Mouse (Mus musculus): ENCODE measurements at regions not wholly inside any gene's neighbourhood (a gene's known extent, or its start where the extent isn't known, plus 50 kb on each side); places are given as distances from the start of the nearest gene placed in this dataset.
"Not testable (repeated sequence)": the region's sequence is repeated elsewhere in the genome, so short reads cannot be mapped to it uniquely, and the experiment has no call there.

DNA sequence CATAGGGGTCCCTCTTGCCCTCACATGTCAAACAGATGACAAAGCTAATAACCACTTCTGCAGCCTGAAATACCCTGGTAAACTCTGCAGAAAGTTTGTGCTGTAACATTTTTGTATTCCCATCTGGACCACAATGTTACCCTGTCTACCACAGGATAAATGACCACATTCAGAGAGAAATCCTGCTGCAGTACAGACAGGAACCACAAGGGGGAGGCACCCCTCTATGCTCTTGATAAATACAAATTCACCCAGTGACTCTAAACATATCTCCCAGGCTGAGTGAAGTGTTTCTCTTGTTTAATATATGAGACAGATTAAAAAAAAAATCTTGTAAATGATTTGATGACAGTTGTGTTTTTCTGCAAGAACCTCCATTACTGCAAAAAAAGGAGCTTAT is 853.6 kb upstream of the Olfr1507 start:
- in situ Hi-C loops (cut with MseI, MboI) = not testable (repeated sequence)

DNA sequence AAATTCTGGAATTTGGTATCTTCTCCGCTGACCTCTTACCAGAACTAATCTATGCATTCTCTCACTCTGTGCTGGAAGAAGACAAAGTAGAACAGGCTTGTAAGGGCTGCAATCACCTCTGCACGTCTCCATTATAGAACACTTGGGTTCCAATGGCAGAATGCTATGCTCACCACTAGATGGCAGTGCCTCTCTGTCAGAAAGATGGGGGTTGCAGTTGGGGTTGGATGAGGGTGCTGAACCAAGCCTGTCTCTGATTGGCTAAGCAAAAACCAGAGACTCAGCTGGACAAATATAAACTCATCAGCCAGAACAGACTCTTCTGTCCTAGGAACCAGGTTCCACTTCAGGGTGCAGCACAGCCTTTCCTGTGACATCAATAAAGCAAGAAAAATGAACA is 850.0 kb upstream of the Olfr1507 start:
- in situ Hi-C loops (cut with MseI, MboI) = not testable (repeated sequence)

DNA sequence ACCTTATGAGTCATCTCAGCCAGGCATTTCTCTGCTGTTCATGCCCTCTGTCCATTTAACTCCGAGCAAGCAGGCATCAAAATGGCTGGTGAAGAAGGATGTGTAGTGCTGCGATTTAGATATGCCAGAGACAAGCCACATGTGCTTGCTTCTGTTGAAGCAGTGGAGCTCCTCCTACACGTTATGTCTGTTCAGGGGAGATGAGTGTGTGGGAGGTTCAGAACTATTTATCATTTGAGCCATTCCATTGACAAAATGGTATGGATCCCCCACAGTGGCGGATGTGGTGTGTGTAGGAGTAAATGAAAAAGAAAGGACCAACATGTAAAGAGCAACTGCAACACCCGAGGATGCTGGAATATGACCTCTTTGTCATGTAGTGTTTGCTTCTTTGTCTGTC is 848.3 kb upstream of the Olfr1507 start:
- in situ Hi-C loops (cut with MseI, MboI) = not testable (repeated sequence)

DNA sequence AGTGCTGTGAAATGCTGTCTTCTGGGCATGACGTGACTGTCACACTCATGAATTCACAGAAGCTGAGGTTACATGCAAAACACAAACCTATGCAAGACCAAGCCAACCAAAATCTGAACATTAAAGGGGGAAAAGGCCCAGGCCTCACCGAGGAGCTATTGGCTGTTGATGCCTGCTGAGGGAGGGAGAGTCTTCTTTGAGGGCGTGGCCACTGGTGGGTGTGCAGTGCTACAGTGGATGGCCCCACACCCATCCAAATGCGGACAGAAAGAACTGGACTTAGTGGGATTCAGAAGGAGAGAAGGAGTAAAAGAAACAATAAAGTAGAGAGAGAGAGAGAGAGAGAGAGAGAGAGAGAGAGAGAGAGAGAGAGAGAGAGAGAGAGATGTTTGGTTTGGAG is 843.6 kb upstream of the Olfr1507 start:
- in situ Hi-C loops (cut with MseI, MboI) = not testable (repeated sequence)

DNA sequence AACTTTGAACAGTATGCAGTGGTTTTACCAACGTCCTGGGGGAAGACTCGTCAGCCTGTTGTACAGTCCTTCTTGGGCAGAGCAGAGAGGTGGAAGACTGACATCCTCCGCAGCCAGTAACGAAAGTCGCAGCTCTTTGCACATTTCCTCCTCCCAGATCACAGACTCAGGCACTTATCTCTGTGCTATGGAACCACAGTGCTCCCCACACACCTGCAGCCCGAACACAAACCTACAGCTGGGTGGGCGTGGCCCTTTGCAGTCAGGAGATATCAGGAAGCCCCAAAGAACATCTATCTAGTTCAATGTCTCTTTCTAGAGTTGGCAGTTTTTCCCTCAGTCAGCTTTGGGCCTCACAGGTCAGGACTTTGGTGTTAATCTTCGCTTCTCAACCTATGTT is 841.9 kb upstream of the Olfr1507 start:
- in situ Hi-C loops (cut with MseI, MboI) = not testable (repeated sequence)

DNA sequence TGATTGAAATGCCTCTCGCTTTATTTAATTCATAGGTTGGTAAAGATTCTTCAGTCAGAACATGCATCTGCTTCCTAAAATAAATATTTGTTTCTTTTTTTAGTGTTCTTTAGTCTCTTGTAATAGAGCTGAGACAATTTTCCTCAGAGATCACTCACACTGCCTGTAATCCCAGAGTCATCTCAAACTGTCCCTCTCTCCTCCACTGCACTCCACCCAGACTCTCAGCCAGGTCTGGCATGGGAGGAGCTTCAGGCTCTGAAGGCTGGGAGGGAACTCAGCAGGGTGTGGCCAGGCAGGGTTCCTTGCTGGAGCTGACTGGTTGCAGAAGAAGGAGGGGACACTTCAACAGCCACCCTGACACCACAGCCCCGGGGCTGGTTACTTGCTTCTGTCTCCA is 841.2 kb upstream of the Olfr1507 start:
- in situ Hi-C loops (cut with MseI, MboI) = not testable (repeated sequence)

DNA sequence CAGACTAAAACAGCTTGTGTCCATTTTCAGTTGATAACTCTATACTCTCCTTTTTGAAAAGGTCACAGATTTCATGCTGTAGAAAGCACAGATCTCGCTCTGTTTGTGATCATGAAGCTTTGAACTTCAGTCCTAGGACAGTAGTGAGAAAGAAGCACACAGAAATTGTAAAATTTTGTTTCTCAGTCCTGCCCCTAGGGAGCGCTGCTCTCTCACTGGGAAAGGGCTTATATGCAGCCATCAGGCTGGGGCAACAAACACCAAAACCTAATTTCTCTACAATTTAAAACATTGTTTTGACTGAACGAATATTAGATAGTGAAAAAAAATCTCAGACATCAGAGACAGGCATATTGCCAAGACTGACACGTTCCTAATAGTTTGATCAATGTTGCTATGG is 838.9 kb upstream of the Olfr1507 start:
- in situ Hi-C loops (cut with MseI, MboI) = not testable (repeated sequence)

DNA sequence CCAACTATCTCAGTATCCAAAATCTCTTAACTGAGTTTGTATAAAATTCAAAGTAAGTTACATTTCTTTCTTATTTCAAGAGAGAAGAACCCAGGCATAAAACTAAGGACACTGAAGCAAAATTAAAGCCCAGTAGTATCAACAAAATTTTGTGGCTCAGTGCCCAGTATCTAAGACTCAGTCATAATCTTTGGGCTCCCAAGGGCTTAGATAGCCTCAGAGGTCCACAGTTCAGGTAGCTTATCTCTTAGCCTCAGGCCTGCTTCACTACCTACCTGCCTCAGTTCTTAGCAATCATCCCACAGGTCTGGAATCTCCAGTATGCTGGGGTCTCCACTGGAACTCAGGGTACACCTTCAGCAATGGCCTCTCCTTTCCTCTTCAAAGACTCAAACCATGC is 835.6 kb upstream of the Olfr1507 start:
- in situ Hi-C loops (cut with MseI, MboI) = not testable (repeated sequence)

DNA sequence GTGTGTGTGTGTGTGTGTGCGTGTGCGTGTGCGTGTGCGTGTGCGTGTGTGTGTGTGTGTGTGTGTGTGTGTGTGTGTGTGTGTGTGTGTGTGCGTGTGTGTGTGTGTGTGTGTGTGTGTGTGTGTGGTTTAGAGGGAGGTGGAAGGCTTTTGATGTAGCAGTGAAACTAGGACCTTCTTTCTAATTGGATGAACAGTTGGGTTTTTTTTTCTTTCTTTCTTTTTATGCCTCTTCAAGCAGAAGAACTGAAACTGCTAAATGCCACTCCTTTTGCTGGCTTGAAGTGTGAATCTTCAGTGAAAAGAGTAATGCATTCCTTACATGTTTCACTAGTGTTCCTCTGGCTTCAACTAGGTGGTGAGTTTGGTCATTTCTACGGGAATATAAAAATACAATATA is 828.8 kb upstream of the Olfr1507 start:
- in situ Hi-C loops (cut with MseI, MboI) = not testable (repeated sequence)

DNA sequence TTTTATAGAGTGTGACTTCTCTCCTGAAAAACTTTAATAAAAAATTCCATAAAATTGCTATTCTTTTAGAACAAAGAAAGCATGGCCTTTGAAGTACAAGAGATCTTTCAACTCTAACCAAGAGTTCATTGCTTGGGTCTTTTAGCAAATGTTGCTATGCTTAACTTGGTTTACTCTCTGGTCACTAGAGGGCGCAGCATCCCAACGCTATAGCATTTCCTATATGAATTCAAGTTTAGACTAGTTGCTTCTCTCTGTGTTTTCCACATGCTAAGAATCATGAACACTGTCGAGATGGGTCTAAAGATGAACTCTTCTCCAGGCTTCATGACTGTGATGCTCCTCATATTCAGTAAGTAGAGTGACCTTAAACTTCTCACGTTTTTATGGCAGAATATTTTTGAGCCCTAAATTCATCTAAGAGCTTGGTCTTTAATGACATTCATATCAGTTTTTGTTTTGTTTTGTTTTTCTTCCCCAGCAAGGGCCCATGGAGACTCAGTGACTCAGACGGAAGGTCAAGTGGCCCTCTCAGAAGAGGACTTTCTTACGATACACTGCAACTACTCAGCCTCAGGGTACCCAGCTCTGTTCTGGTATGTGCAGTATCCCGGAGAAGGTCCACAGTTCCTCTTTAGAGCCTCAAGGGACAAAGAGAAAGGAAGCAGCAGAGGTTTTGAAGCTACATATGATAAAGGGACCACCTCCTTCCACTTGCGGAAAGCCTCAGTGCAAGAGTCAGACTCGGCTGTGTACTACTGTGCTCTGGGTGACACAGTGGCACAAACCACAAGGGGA is 823.2 kb upstream of the Olfr1507 start:
- in situ Hi-C loops (cut with MseI, MboI) = not testable (repeated sequence)

DNA sequence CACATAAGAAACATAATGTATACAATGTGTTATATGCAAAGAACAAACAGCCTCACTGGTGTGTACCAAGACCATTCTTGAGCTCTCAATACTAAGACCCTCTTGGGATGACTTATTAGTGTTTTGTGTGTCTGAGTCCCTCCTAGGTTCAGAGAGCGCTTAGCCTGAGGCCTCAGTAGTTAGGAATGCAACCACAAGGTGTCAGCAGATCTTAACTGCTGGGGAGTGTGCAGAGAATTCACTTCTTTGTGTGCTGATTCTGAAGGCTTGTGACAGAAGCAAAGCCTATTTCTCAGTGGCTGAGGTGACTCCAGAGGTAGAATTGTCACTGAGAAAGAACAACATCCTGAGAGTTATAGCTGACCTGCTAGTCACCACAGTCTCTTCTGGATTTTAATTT is 816.9 kb upstream of the Olfr1507 start:
- in situ Hi-C loops (cut with MseI, MboI) = not testable (repeated sequence)

DNA sequence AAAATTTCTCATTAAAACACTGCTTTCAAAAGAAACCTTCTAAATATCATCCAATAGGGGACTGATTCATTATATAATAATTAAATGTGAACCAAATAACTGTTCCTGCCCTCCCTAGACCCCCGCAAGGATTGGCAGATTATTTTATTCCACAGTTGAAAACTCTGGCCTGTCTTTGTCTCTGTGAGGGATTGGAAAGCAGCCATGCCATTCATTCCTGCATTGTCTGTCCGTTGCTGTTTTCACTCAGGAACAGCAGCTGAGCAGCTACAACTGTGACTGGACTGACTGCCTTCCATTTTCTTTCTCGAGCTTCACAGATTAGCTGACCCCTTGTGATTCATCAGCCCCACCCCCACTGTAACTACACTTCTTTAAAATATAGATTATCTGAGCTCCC is 807.6 kb upstream of the Olfr1507 start:
- in situ Hi-C loops (cut with MseI, MboI) = not testable (repeated sequence)

DNA sequence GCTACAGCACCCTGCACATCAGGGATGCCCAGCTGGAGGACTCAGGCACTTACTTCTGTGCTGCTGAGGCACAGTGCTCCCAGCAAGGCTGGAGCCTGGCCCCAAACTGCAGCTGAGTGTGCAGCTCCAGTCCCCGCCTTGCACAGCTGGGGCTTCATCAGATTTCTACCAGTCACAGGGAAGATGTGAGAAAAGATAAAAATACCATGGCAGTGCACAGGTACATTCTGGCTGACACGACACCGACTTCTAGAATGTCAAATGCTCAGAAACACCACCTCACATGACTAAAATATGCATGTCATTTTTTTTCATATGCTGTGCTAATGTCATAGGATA is 806.9 kb upstream of the Olfr1507 start:
- in situ Hi-C loops (cut with MseI, MboI) = not testable (repeated sequence)

DNA sequence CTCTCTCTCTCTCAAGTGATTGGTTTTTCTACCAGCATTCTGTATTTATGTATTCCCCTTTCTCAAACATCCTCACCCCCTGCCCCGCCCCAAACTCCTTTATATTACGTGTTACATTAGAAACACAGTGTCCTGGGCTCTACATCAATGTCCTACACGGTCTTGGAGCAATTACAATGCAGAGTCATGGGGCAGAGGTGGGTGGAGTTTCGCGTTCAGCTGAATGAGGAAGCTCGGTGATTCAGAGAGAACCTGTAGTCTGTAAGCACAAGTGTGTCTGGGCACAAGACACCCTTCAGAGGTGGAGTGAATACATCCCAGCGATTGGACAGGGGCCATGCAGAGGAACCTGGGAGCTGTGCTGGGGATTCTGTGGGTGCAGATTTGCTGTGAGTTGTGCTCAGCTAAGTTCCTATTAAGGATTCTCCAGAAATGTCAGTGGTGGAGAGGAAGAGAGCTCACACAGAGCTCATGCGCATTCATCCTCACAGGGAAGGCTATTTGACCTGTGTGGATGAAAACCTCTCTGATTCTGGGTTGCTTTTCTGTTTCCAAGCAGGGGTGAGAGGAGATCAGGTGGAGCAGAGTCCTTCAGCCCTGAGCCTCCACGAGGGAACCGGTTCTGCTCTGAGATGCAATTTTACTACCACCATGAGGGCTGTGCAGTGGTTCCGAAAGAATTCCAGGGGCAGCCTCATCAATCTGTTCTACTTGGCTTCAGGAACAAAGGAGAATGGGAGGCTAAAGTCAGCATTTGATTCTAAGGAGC is 806.4 kb upstream of the Olfr1507 start:
- in situ Hi-C loops (cut with MseI, MboI) = not testable (repeated sequence)

DNA sequence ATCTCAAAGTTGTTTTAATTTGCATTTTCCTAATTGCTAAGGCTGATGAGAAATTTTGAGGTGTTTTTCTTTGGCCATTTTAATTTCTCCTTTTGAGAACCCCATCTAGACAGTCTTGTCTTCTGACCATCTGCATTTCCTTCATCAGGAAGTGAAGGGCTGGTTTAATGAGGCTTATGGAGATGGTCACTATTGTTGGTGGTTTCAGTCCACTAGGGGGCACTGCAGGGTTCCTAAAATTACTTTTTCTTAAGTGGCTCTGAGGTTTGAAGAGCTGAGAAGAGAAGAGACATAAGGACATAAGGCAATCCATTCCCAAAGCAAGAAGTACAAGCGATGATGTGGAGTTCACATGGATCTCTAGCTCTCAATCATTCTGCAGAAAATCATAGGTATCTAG is 805.6 kb upstream of the Olfr1507 start:
- in situ Hi-C loops (cut with MseI, MboI) = not testable (repeated sequence)

DNA sequence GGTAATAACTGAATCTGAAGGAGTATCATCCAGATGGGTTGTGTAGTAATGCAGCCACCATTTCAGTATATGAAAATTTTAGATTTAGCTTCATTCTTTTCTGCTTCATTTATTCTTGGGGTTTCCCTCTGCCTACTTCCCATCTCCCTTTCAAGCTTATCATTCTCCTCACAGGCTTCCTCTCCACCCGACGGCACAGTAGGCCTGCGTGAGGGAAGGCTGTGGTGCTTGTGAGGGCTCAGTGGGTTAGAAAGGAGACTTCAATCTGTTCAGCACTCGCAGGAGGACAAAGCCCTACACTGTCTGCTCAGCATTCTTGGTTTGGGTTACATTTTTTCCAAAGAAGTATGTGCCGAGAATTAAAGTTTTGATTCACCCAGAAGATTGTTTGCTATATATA is 804.2 kb upstream of the Olfr1507 start:
- in situ Hi-C loops (cut with MseI, MboI) = not testable (repeated sequence)

DNA sequence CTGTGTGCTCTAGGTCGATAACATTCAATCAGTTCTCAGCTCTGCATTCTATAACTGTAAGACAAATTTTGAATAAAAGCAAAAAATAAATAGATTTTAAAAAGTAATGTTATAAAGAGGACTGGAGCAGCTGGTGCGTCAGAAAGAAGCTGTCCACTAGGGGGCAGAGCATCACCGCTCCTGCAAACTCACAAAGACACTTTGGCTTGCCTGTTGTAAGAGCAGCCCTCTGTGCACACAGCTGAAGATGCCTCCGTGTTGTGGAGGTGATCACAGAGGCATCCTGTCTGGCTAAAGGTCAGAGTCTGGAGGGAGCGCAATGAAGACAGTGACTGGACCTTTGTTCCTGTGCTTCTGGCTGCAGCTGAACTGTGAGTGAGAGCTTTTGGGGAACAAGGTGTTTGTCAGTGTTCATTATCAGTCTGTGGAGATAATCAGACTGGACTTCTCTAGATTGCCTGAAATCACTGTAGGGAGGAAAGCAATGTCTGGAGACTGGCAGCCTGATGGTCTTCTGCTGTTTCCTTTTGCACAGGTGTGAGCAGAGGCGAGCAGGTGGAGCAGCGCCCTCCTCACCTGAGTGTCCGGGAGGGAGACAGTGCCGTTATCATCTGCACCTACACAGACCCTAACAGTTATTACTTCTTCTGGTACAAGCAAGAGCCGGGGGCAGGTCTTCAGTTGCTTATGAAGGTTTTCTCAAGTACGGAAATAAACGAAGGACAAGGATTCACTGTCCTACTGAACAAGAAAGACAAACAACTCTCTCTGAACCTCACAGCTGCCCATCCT is 788.0 kb upstream of the Olfr1507 start:
- in situ Hi-C loops (cut with MseI, MboI) = not testable (repeated sequence)

DNA sequence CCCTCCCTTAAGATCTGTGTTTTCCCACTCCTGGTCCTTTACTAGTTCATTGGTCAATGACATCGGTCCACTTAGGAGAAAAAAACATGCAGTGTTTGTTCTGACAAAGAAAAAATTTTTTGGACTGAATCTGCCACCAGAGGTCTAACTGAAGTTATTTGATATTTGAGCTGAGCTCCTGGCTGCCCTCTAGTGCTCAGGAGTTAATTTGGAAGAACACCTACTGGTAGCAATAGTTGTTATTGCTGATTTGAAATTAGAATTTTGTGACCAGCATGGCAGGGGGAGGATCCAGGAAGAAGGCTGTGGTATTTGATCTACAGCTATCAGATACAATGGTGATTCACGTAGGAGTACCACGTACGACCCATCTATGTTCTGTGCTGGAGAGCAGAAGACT is 777.7 kb upstream of the Olfr1507 start:
- in situ Hi-C loops (cut with MseI, MboI) = not testable (repeated sequence)

DNA sequence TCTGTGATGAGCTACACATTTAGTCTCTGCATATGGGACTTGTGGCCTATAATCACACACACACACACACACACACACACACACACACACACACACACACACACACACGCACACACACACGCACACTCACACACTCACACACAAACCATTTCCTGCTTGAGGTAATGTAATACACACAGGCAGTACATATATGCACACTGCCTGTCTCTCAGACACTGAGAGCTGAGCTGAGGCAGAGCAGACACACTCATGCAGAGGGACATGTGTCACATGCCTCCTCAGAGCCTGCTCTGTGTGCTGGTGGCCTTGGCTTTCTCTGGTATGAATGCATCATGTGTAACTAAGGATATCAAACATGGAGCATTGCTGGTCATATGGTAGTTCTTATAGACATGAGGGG is 772.1 kb upstream of the Olfr1507 start:
- in situ Hi-C loops (cut with MseI, MboI) = not testable (repeated sequence)

DNA sequence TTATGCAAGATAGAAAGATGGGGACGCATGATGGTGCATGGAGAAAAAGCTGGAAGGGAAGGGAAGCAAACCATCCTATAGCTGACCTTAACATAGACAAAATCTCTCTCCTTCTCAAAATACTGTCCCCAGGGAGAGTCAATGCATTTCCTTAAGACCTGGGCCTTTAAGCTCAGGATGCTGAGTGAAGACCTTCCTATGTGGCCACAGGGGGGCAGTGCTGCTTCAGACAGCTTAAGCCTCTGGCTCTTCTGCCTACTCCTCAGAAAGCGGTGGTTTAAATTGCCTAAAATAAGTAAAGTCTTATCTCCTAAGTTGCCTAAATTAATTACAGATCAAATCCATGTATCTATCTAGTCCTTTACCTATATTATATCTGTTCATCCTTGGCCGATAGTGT is 760.4 kb upstream of the Olfr1507 start:
- in situ Hi-C loops (cut with MseI, MboI) = not testable (repeated sequence)

DNA sequence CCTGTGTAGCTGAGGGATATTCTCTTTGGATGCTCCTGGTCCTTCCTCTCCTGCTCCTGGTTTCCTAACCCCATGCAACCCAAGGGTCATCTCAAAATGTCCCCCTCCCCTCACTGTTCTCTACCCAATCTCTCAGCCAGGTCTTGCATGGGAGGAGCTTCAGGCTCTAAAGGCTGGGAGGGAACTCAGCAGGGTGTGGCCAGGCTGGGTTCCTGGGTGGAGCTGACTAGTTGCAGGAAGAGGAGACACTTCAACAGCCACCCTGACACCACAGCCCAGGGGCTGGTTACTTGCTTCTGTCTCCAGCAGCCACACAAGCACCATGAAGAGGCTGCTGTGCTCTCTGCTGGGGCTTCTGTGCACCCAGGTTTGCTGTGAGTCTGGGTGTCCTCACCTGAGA is 757.9 kb upstream of the Olfr1507 start:
- in situ Hi-C loops (cut with MseI, MboI) = not testable (repeated sequence)

DNA sequence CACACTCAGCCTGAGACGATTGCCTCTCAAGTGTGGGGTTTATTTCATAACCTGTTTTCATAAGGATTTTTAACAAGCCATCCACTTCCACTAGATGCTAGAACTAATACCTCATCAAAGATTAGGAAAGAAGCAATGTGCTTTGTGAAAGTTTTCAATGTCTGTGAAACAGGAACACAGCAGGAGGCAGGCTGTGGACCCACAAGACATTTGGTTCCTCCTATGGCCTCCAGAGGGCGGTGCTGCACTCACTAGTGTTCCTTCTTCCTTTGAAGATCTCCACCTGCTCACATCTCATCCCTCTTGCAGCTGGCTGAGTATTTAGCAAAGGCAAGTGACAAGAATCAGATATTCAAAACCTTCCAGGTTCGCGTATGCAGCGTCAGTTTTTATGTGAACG is 735.6 kb upstream of the Olfr1507 start:
- in situ Hi-C loops (cut with MseI, MboI) = not testable (repeated sequence)
